Mouse (Mus musculus): Measurements from ENCODE around the gene Ndufa8.

Ndufa8 gene

DNA sequence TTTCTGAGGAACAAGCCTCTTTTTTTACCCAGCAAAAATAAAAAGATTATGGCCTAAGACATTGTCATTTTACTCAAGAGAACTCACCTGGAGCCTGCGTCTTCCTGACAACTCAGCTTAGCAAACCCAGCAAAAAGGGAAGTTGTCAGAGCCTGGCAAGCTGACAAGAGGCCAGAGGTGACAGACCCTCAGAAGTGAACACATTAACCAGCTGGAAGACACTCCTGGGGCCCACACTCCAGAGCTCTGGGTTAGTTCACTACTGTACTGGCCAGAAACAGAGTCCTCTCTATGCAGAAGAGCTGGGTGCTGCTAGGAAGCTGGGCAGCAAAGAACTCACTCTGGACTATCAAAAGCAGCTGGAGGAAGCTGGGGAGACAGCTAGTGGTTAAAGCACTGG is 8.3 kb downstream of the Ndufa8 start:
- no peak for DNase-seq

DNA sequence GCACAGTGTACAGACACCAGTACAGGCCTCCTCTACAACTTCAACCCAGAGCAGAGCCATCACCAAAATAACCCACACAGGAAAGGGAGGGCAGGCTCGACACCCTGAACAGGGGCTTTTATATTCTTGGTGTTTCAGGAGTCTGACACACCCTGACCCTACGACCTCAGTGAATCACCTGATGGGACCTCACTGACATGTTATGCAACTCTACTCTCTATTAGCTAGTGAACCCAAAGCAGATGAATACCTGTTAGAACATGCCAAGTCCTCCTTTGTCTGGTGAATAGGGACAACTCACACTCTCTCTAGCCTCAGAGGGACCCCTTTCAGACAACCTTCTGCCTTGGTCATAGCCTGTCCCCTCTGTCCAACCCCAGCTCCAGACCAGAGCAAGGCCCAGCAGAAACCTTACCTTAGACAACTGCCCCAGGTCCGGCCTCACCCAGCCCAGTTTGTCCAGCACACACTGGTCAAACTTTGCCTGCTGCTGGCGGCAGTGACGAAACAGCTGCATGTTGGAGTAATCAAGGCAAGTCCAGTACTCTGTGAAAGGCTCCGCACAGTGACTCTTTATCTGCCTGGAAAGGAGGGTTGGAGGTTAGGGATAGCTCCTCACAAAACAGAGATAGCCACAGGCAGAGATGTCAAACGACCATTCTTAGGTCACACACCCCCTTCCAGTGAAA is 9.8 kb downstream of the Ndufa8 start:
- DNase-seq = no peak

DNA sequence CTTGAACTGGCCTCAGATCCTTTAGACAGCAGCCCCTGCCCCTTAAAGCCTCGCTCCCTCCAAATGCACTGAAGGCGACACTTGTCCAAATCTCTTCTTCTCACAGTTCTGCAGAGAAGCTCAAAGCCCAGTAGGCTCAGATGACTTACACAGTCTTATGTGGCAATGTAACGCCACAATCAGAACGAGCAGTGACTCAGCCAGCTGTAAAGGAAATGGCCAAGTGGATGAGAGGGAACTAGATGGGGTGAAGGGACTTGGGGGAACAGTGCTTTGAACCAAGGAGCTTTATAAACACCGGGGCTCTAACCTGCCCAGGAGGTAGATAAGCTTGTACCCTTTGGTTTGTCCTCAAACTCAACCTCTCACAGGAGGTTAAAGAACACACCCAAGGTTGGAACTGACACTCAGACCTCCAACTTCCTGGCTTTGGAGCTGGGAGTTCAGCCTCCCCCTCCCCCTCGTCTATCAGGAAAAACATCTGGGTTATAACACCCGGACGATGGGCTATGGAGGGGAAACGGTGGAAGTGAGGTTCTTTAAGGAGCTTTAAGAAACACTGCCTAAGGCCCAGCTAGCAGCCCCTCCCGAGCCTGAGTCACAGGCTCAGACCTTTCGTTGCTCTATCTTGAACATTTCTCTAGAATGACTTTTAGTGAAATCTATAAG is 13.7 kb downstream of the Ndufa8 start:
- DNase-seq = no peak

DNA sequence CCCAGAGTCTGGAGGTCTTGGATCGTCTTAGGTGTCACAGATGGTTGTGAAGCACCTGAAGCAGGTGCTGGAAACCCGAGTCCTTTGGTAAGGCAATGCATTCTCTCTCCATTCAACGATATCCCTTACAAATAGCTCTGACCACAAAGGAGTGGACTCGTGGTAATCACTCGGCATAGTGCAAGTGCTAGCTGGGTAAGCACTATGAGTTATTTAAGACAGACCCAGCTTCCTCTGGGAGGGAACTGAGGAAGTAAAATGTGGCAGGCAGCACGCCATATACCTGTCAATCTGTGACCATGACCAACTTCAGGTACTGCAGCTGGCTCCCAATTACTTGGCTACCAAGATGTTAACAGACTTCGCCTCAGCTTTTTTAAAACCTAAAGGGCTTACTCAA is 14.3 kb downstream of the Ndufa8 start:
- DNase-seq = no peak

DNA sequence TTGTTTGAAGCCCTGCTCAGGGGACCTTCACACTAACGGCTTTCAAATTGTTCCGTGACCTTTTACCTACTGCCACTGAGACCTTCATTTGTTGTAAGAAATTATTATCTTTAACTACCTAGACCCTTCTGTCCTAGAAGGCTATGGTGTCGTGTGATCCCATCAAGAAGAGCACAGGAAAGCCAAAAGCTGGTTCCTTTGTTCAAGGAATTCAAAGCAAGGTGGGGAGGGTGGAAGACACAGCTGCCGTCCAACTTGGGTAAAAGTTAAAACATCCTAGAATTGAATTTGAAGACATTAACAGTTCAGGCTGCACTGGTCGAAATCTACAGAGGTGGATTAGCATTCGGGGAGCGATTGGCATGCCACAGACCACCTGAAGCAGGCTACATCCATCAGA is 15.2 kb downstream of the Ndufa8 start:
- no peak for DNase-seq

DNA sequence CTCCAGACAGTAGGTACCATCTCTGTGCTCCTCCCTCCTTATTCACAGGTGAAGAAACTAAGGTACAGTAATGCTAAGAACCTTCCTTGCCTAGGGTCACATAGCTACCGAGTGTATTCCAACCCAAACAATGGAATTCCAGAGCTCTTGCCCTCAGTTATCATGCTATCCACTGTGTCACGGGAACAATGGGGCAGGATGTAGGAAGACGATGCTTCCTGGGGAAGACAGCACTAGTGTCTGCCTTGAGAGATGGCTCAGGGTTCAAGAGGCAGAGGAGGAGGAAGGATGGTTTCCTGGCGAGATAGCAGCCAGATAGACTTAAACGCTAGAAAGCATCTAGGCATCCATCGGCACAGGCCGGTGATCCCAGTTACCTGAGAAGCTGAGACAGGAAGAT is 16.3 kb downstream of the Ndufa8 start:
- no peak for DNase-seq

DNA sequence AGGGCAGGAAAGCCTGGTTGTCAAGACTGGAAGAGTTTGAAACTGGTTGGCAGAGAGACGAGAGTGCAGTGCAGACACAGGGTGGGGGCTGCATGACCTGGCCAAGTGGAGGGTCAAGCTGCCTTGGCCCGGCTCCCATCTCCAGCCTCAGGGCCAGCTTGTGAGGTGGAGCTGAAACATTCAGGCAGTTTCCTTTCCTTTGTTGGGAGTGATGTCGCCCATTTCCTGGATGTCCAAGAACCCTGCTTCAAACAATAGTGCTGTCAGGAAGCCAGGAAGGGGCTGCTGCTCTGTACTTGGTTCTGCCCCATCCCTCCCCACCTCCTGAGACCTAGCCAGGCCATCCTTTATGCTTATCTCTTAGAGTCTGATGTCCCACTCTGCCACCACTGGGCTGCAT is 25.9 kb downstream of the Ndufa8 start:
- DNase-seq = no peak

DNA sequence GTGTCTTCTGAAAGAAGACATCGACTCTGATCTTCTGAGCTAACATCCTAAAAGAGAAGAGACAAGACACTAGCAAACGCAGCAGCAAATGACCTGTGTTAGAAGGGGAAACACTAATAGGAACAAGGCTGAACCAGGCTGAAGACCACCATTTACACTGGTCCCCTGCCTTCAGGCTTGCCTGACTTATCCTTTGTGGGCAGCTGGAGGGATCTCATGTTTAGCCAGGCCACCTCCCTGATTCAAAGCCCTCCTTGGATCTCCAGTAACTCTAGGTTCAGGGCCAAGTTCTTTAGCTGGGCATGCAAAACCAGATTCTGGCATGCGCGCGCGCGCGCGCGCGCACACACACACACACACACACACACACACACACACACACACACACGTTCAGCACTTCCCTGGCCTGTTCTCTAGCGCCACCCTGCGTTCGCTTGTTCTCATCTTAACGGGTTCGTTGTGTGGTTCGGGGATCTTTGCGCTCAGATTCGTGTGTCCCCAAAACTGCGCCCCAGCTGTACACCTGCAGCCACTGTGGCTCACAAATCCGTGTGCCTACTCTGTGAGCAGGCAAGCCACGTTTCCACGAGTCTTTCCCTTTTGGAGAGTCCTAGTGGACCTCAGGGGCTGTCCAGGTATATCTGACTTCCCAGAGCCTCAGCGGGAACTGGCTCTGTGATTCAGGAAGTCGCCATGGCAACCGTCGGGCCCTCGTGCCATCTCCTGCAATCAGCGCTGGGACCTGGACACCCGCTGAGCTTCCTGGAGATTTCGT is 27.6 kb downstream of the Ndufa8 start:
- DNase-seq = peak; percentile 73

DNA sequence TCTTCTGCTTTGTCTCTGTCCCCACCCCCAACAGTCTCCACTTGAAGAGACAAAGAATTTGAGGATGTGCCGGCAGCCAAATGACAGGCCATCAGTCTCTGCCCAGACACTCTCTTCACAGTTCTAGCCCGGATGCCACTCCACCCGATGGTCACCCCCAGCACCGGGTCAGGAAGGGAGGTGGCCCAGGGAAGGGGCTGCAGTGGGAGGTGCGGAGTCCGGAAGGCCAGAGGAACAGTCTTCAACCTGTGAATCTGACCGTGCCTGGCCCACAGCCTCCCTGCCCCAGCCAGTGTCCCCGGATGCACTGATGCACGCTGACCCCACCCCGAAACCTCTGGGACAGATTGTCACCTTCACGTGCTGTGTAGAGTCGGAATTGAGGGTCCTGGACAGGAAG is 36.2 kb downstream of the Ndufa8 start:
- DNase-seq = no peak

DNA sequence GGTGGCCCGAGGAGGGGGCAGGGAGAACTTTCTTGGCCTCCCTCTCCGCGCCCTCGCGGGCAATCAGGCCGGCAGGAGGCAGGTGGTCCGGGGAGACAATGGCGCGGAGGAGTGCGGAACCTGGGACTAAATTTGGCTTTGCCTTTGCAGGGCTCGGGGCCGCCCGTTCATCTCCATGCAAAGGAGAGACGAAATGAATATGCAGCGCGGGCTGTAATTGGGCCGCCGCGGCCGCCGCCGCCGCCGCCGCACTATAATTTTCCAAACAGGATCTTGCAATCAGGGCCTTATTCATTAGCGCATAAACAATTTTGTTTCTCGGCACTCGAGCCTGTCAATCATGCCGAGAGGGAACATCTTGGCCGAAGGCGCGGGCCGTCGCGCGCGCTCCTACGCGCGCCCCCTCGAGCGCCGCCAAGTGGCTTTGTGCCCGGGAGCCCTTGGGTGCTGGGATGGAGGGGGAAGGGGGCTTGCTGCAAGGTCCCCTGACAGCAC is 37.8 kb downstream of the Ndufa8 start:
- DNase-seq = no peak

DNA sequence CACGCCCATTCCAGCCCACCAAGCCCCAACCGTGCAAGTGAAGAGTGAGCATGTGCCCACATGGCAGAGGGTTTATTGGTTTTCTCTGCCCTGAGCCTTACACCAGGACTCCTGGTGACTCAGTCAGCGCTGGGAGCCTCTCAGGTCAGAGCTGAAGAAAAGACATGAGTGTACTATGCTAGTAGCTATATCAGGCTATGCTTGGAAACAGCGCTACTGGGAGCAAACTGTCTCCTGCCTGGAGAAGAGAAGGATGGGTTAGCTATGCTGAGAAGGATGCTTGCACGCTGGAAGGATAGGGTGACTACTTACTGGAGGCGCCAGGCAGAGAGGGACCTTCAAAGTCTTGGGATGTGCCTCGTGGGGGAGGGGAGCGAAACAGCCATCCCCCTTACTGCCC is 38.6 kb downstream of the Ndufa8 start:
- DNase-seq = no peak

DNA sequence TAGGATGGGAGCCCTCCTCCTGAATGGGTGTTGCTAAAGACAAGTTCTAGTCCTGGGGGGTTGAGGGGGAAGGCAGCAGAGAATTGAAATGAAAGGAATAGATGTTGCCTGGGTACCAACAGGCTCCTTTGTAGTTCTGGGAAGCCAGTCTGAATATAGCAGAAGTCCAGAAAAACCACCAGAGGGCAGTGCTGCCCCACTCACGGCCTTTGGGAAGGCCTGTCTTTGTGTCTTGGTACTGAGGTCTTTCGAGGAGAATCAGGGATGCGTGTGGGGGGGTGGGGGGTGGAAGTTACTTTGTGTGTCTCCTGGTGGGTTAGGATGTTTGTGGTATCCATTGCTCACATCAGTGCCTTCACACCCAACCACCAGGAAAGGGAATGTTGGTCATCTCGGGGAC is 39.8 kb downstream of the Ndufa8 start:
- DNase-seq = peak; percentile 68

DNA sequence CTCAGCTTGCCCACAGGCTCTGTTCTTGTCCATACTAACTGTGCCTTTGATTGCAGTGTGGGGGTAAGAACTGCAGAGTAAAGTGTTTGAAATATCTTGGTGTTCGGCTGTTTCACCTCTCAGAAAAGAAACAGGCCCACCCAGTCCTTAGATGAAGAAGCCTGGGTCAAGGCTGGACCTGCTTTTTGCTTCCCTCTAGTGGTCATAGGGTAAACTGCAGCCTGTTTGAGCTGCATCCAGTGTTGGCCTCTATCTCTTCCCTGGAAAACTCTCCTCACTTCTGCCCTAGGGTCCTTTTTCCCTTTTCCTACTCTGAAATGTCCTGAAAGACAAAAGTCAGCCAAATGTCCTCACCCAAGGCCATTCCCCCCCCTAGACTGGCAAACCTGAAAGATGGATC is 41.1 kb downstream of the Ndufa8 start:
- DNase-seq = peak; percentile 33

DNA sequence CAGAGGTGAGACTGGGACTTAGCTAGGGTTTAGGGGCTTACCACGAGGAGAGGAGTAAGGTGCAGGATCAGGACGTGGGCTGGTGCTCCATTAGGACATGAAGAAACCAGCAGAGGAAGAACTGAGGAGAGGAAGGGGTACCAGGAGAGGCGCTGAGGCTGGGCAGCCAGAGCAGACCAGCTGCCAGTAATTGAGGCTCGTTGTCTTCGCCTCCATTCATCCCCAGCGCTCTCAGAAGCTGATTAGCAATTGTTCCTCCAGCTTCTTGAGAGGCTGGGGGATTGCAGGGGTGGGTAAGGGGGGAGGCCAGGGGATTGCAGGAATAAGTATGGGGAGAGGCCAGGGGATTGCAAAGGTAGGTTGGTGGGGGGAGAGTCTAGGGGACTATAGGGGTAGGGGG is 47.0 kb downstream of the Ndufa8 start:
- DNase-seq = no peak

DNA sequence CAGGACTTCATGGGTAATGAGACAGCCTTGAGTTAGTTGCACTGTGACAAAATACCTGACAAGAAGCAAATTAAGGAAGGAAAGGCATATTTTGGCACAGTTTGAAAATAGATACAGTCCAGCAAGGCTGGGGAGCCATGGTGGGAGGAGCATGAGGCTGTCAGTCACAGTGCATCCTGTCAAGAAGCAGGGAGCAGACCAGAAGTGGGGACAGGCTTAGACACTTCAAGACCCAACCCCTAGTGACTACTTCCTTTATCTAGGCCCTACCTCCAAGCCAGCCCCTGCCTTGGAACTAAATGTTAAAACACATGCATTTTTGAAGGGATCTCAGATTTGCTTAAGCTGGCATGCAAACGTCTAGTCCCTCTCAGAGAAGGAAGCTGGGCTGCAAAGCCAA is 48.8 kb downstream of the Ndufa8 start:
- DNase-seq = no peak

DNA sequence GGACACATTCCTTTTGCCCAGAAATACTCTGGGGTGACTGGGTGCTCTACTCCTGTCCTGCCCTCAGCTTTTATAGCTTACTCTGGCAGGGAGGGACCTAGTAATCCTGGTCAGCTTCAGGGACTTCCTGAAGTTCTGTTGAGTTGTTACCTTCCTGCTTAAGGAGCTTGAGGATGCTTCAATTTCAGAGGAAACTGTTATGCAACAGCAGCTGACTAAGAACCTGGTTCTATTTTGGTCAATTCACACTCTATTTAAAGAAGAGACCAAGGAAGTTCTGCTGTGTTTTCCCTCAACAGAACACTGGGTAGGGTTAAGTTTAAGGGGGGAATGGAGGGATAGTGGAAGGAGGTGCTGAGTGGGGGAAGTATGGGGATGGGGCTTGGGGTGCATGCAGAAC is 50.0 kb downstream of the Ndufa8 start:
- no peak for DNase-seq

DNA sequence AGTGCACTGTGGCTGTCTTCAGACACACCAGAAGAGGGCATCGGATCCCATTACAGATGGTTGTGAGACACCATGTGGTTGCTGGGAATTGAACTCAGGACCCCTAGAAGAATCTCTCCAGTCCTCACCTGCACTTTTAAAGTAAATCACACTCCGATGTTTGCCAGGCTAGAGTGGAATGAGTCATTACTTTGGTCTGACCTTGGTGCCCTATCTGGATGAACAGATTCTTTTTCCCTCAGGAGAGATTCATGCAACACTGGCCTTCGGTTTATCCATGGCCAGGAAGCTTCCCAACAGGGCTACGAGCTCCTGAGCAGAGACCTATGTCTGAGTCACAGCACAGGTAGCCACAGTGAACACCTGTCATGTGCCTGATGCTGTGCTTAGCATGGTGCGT is 50.8 kb downstream of the Ndufa8 start:
- no peak for DNase-seq

DNA sequence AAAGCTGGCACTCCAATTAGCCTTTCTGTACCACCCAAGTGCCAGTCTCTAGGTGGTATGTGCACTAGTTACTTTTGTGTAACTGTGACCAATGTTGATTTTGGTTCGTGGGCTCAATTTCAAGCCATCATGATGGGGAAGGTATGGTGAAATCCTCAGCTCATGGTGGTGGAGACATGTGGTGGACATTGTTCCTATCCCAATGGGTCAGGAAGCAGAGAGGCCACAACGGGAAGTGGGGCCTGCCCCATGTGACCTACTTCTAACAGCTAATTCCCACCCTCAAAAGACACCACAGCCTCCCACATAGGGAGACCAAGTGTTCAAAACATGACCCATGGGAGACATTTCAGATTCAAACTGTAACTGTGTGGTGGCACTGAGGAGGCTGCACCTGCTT is 52.5 kb downstream of the Ndufa8 start:
- no peak for DNase-seq

DNA sequence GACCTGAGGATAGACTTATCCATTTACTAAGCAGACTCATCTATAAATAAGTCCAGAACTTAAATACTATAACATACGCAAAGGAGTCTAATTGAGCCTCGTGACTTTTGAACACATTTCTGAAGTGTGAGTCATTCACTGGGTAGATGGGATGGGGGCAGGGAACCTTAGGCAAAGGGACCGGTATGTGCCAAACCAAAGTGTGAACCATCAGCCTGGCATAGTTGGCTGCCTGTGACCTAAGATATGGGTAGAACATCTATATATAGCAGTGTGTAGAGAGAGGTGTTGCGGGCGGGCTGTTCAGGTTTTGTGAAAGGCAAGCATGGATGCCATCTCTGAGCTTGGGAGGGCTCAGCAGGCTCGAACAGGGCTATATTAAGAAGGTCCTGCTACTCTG is 54.9 kb downstream of the Ndufa8 start:
- no peak for DNase-seq

DNA sequence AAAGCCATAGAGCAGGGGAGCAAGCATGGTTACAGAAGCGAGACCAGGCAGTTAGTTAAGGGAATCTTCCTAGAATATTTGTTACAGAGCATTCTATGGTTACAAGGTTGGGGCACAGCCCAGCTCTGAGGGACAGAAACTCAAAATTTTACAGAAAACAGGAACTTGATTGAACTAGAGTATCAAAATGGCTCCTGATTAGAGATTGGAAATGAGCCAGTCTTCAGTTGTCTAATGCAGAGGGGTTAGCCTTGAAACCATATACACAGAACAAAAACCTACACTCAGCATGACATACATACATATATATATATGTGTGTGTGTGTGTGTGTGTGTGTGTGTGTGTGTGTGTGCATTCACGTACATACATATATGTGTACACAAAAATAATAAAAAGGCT is 55.7 kb downstream of the Ndufa8 start:
- no peak for DNase-seq

DNA sequence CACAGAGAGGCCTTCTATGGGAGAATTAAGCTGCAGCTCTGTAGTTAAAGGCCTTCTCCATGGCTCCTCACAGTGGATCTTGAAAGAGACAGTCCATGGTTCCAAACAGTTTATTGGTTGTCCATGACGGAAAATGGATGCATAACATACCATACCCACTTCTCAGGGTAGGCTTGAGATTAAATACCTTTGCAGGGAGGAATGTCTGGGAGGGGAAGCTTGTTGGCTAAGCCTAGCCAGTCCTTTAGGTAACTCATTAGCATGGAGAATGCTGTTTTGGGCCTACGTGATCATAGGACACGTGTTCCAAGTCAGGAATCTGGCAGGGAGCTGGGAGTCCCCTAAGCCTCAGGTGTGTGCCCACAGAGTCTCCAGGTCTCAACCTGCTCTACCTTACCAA is 56.9 kb downstream of the Ndufa8 start:
- no peak for DNase-seq

Data from liver (tissue).